Comparison of ENCODE assay signal across 7 mouse cellular contexts in genomic region chr7:144581559-144582283, GRCm38 (mm10). TPM values are rescaled to one million over a fixed set of nuclear protein-coding genes. Genes with fewer than 3 reads are reported as not detected.
DNase-seq lines count a peak whose midpoint lies in the region; ATAC-seq and TF ChIP-seq lines count a peak whose summit lies in the region.

No protein-coding gene starts in this region.

- peak; percentile 85; the same call in 1 of the 2 replicates for TF ChIP-seq EP300 in heart, adult 2 months (IDR thresholded peaks at IDR 0.05; ENCODE audit: insufficient read depth, low read depth, low read length)

- WGBS in embryonic facial prominence, embryonic 12.5 days: 1% methylated on average over 43 of the region's 43 CpGs
- WGBS in heart, adult 2 months: under 1% methylated on average over 42 of the region's 43 CpGs
- WGBS in kidney, adult 2 months: under 1% methylated on average over 43 of the region's 43 CpGs
- 2% methylated on average over 43 of the region's 43 CpGs for whole genome bisulfite sequencing in limb, embryonic 12.5 days
- 1% methylated on average over 43 of the region's 43 CpGs for WGBS in midbrain, embryonic 14.5 days

- H3K4me3 ChIP-seq in embryonic facial prominence, embryonic 12.5 days: peak overlapping the region; percentile 65
- peak overlapping the region; percentile 93 for H3K4me3 ChIP-seq in heart, adult 2 months
- H3K4me3 ChIP-seq in kidney, adult 2 months (ENCODE audit: insufficient read depth, low read depth, low read length): peak overlapping the region; percentile 86
- H3K4me3 ChIP-seq in limb, embryonic 12.5 days (replicated peaks): peak overlapping the region; percentile 79
- H3K4me3 ChIP-seq in midbrain, embryonic 14.5 days (replicated peaks; ENCODE audit: low read depth, low read length): peak overlapping the region; percentile 79

- TF ChIP-seq CTCF in heart, adult 2 months (IDR thresholded peaks at IDR 0.05): peak; percentile 81
- TF ChIP-seq CTCF in kidney, adult 2 months (conservative IDR thresholded peaks at IDR 0.05; ENCODE audit: insufficient read depth, insufficient read length, low read depth, low read length): peak; percentile 82

- H3K36me3 ChIP-seq in embryonic facial prominence, embryonic 12.5 days: peaks cover 25% of the 10 kb centered on the region
- no peaks in the 10 kb centered on the region for H3K36me3 ChIP-seq in heart, adult 2 months (ENCODE audit: control insufficient read depth, insufficient read depth, low read length)
- no peaks in the 10 kb centered on the region for H3K36me3 ChIP-seq in kidney, adult 2 months (ENCODE audit: control insufficient read depth, insufficient read depth, low read length)
- H3K36me3 ChIP-seq in limb, embryonic 12.5 days: peaks cover 28% of the 10 kb centered on the region
- peaks cover 17% of the 10 kb centered on the region for H3K36me3 ChIP-seq in midbrain, embryonic 14.5 days (ENCODE audit: control insufficient read depth, insufficient read depth, low read length)

- peak overlapping the region; percentile 74 for H3K4me2 ChIP-seq in embryonic facial prominence, embryonic 12.5 days (replicated peaks)
- peak overlapping the region; percentile 82 for H3K4me2 ChIP-seq in limb, embryonic 12.5 days
- peak overlapping the region; percentile 83 for H3K4me2 ChIP-seq in midbrain, embryonic 14.5 days (ENCODE audit: low read length)

- ATAC-seq in embryonic facial prominence, embryonic 12.5 days (ENCODE audit: insufficient number of reproducible peaks, insufficient read depth, low FRiP score, low TSS enrichment): peak; percentile 72
- peak; percentile 85 for ATAC-seq in limb, embryonic 12.5 days (ENCODE audit: insufficient number of reproducible peaks, insufficient read depth, low FRiP score, low TSS enrichment, low read depth)
- peak; percentile 85 for ATAC-seq in midbrain, embryonic 14.5 days (ENCODE audit: low FRiP score, low TSS enrichment)

- peak; percentile 77 for DNase-seq in adrenal gland, postnatal 25 days
- DNase-seq in heart, adult 2 months: peak; percentile 84 to 89
- DNase-seq in kidney, adult 2 months: peak; percentile 95
- peak; percentile 85 for DNase-seq in midbrain, embryonic 14.5 days
- peak; percentile 67 to 69 for DNase-seq in spleen, adult 18-20 months

- no peaks in the 10 kb centered on the region for H3K9me3 ChIP-seq in embryonic facial prominence, embryonic 12.5 days
- H3K9me3 ChIP-seq in limb, embryonic 12.5 days: no peaks in the 10 kb centered on the region
- H3K9me3 ChIP-seq in midbrain, embryonic 14.5 days (ENCODE audit: control insufficient read depth, low read length): no peaks in the 10 kb centered on the region

- H3K27me3 ChIP-seq in embryonic facial prominence, embryonic 12.5 days: no peaks in the 10 kb centered on the region
- H3K27me3 ChIP-seq in heart, adult 2 months (ENCODE audit: control insufficient read depth, insufficient read depth, low read length): no peaks in the 10 kb centered on the region
- H3K27me3 ChIP-seq in kidney, adult 2 months (replicated peaks; ENCODE audit: control insufficient read depth, insufficient read depth, low read length): no peaks in the 10 kb centered on the region
- H3K27me3 ChIP-seq in limb, embryonic 12.5 days: no peaks in the 10 kb centered on the region
- H3K27me3 ChIP-seq in midbrain, embryonic 14.5 days (ENCODE audit: control insufficient read depth, insufficient read depth, low read length): no peaks in the 10 kb centered on the region

- peak overlapping the region; percentile 88 for H3K27ac ChIP-seq in embryonic facial prominence, embryonic 12.5 days
- peak overlapping the region; percentile 72 for H3K27ac ChIP-seq in heart, adult 2 months
- H3K27ac ChIP-seq in kidney, adult 2 months (ENCODE audit: insufficient read depth, low read depth, low read length): peak overlapping the region; percentile 96
- peak overlapping the region; percentile 93 for H3K27ac ChIP-seq in limb, embryonic 12.5 days
- peak overlapping the region; percentile 87 for H3K27ac ChIP-seq in midbrain, embryonic 14.5 days (replicated peaks; ENCODE audit: low read depth, low read length)

- TF ChIP-seq POLR2A in heart, adult 2 months (IDR thresholded peaks at IDR 0.05; ENCODE audit: insufficient read depth, low read depth, low read length): no peak
- peak; percentile 9 for TF ChIP-seq POLR2A in kidney, adult 2 months (IDR thresholded peaks at IDR 0.05; ENCODE audit: low read depth, low read length)

- peaks cover 13% of the 10 kb centered on the region for H3K4me1 ChIP-seq in embryonic facial prominence, embryonic 12.5 days
- peaks cover 8% of the 10 kb centered on the region for H3K4me1 ChIP-seq in heart, adult 2 months (ENCODE audit: control insufficient read depth, insufficient read depth, low read length)
- H3K4me1 ChIP-seq in kidney, adult 2 months (ENCODE audit: control insufficient read depth, insufficient read depth, low read length): peaks cover 12% of the 10 kb centered on the region
- H3K4me1 ChIP-seq in limb, embryonic 12.5 days (replicated peaks): peaks cover 20% of the 10 kb centered on the region
- peaks cover 16% of the 10 kb centered on the region for H3K4me1 ChIP-seq in midbrain, embryonic 14.5 days (ENCODE audit: control insufficient read depth, insufficient read depth, low read length)

- no peaks in the 10 kb centered on the region for H3K79me2 ChIP-seq in heart, adult 2 months (replicated peaks; ENCODE audit: control insufficient read depth, insufficient read depth, low read length)

- intact Hi-C loops in heart, adult 2 months (cut with DNase I): loop anchor here (2.0 to 5.0 kb wide), 5 partner anchors 29 to 364 kb away; partner anchors contain the start of genes Cttn and Ppfia1

- peak overlapping the region; percentile 67 for H3K9ac ChIP-seq in embryonic facial prominence, embryonic 12.5 days
- H3K9ac ChIP-seq in heart, adult 2 months (ENCODE audit: low read depth, low read length): peak overlapping the region; percentile 83
- peak overlapping the region; percentile 77 for H3K9ac ChIP-seq in limb, embryonic 12.5 days (replicated peaks)
- H3K9ac ChIP-seq in midbrain, embryonic 14.5 days (replicated peaks; ENCODE audit: low read length): peak overlapping the region; percentile 72

RNA-seq across cellular contexts. Expression of gene Fadd, which starts 0.5 kb away (rescaled TPM):
- 13.5 and 17.1 TPM in 2 replicates for total RNA-seq in adrenal gland, postnatal 25 days (2021)
- polyA plus RNA-seq in embryonic facial prominence, embryonic 12.5 days (2016; fragmentation: Nextera tagmentation; extraction: Ambion mirVana): 10.1 and 10.3 TPM in 2 replicates
- total RNA-seq in heart, adult 2 months (2021): 1 to 10 TPM; 8.2 to 8.6 TPM
- polyA plus RNA-seq in heart, adult 2 months (2012; rRNA removed): 13.4 and 15.6 TPM in 2 replicates
- polyA plus RNA-seq in kidney, adult 2 months (2012; rRNA removed): 15.2 and 16.0 TPM in 2 replicates
- polyA plus RNA-seq in limb, embryonic 12.5 days (2016; fragmentation: Nextera tagmentation; extraction: Ambion mirVana): 11.1 TPM in 2 replicates
- 4.2 and 6.1 TPM in 2 replicates for polyA plus RNA-seq in midbrain, embryonic 14.5 days (2014; fragmentation: Nextera tagmentation; extraction: Ambion mirVana)

RNA-seq across cellular contexts. Expression of gene Ppfia1, which starts 28.2 kb away (rescaled TPM):
- total RNA-seq in adrenal gland, postnatal 25 days (2021): 61.7 and 66.6 TPM in 2 replicates
- 52.5 and 54.9 TPM in 2 replicates for polyA plus RNA-seq in embryonic facial prominence, embryonic 12.5 days (2016; fragmentation: Nextera tagmentation; extraction: Ambion mirVana)
- total RNA-seq in heart, adult 2 months (2021): 10 to 100 TPM; 41.4 to 46.0 TPM
- 27.0 and 38.5 TPM in 2 replicates for polyA plus RNA-seq in heart, adult 2 months (2012; rRNA removed)
- polyA plus RNA-seq in kidney, adult 2 months (2012; rRNA removed): 43.8 and 44.9 TPM in 2 replicates
- 53.3 and 55.4 TPM in 2 replicates for polyA plus RNA-seq in limb, embryonic 12.5 days (2016; fragmentation: Nextera tagmentation; extraction: Ambion mirVana)
- polyA plus RNA-seq in midbrain, embryonic 14.5 days (2014; fragmentation: Nextera tagmentation; extraction: Ambion mirVana): 28.3 and 33.3 TPM in 2 replicates

Comparison
In these comparisons a context has a peak if more than half of its experiments do, and no peak if none do; other contexts are left out.
1. Peak in every context shown above with its lines: DNase-seq, ATAC-seq, H3K4me3 ChIP-seq and H3K27ac ChIP-seq.